Mouse (Mus musculus): ENCODE data around the gene Kif1a. TPM values are rescaled to one million over a fixed set of nuclear protein-coding genes. Genes with fewer than 3 reads are reported as not detected.
A peak's percentile ranks its signal among the peaks of the same experiment; 100 is the strongest.

The Kif1a gene
- polyA plus RNA-seq, 1 experiment: 29.3 TPM

DNA sequence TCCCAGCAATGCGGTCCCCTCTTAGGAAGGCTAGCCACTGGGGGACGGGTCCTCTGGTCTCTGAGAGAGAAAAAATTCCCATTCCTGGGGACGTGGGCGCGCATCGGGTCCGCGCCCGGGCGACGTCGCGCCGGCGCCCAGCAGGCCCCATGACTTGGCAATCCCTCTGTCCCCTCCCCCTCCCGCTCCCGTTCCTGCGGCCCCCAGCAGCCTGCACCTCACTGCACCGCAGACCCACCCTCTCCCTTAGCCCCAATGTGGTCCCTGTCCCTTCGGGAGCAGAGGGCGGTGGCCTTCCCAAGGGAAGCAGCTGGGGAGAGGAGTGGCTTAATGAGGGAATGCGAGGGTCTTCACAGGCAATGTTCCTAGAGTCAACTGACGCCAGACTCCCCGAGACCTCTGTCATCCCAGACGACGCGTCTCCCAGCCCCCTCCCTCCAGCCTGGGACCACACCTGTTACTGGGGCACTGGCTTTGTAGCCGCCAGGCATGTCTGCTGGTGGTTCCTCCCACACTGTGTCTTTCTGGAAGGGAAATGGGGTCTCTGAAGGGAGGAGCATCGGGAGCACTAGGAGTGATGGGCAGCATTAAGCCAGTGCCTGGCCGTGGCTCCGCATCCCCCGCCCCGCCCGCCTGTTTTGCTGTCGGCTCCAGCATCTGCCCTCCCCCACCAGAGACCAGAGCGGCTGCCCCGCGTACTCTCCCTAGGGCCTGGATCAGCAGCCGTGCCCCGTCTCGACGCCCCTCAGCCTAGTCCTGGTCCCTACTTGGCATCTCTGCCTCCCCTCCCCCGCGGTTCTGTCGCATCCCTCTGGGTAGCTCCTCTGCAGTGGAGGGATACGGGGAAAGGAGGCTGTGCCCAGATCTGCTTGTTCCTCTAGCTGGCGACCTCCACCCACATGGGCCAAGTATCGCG is 917 bp downstream of the Kif1a start:
- TF ChIP-seq CTCF (IDR thresholded peaks at IDR 0.05; ENCODE audit: borderline replicate concordance, insufficient read depth, low read length): no peak
- 0 out of 2 replicates have a peak, but pooled peaks have one; percentile 15 for TF ChIP-seq POLR2A (IDR thresholded peaks at IDR 0.05; ENCODE audit: low read depth, low read length)
- H3K4me1 ChIP-seq (ENCODE audit: control insufficient read depth, insufficient read depth, low read length): no peaks in the 10 kb centered on the region
- H3K27ac ChIP-seq (ENCODE audit: insufficient read depth, low read length): no peak overlapping the region
- H3K4me3 ChIP-seq (ENCODE audit: insufficient read depth, low read length): peak overlapping the region; percentile 54

DNA sequence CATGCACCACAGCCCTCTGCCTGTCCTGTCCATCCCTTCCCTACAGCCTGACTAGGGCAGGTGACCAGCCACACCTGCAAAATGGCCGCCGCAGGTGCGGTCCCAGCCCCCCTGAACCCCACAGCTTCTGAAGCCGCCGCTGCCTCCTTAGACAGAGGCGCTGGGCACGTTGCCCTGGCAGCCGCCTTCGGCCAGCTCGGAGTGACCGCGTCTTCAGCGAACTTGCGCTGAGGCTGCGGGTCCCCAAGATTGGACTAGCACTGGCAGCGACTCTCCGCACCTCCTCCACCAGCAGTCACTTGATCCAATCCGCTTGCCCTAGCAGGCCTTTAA is 1.5 kb downstream of the Kif1a start:
- TF ChIP-seq CTCF (IDR thresholded peaks at IDR 0.05; ENCODE audit: borderline replicate concordance, insufficient read depth, low read length) (no peak), POLR2A (IDR thresholded peaks at IDR 0.05; ENCODE audit: low read depth, low read length) (no peak)
- H3K4me1 ChIP-seq (ENCODE audit: control insufficient read depth, insufficient read depth, low read length): no peaks in the 10 kb centered on the region
- H3K27ac ChIP-seq (ENCODE audit: insufficient read depth, low read length): no peak overlapping the region
- H3K4me3 ChIP-seq (ENCODE audit: insufficient read depth, low read length): peak overlapping the region; percentile 54

DNA sequence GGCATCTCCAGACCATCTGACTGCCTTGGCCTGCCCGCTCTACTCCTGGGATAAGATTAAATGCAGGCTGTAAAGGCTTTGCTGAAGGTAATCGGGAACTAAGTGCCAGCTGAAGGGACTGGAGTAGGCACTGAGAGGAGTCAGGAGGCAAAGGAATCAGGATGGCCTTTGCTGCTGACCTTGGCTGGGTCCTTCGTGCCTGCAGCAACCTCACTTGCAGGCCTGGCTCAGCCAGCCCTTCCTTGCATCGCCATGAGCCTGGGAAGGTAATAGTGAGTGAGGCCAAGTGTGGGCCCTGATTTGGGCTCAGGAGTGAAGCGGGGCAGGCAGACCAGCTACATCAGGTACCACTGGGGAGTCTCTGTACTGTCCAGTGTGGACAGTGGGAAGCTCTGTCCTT is 2.8 kb downstream of the Kif1a start:
- TF ChIP-seq POLR2A (IDR thresholded peaks at IDR 0.05; ENCODE audit: low read depth, low read length) (no peak), CTCF (IDR thresholded peaks at IDR 0.05; ENCODE audit: borderline replicate concordance, insufficient read depth, low read length) (no peak)
- Histone ChIP-seq H3K4me1 (ENCODE audit: control insufficient read depth, insufficient read depth, low read length) (no peaks in the 10 kb centered on the region), H3K4me3 (ENCODE audit: insufficient read depth, low read length) (no peak overlapping the region), H3K27ac (ENCODE audit: insufficient read depth, low read length) (no peak overlapping the region)

DNA sequence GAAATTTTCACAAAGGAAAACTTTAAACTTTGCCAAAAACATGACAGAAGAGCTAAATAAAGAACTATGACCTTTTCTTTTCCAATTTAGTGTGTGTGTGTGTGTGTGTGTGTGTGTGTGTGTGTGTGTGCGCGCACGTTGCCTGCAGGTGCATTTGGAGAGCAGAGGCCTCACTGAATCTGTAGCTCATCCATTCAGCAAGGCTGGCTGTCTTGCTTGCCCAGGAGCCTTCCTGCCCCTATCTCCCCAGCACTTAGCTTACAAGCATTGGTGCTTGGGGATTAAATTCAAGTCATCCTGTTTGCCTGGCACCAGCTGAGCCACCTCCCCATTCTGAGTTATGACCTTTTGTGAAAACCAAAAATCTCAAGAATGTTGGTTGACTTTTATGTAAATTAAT is 9.2 kb downstream of the Kif1a start:
- no peaks in the 10 kb centered on the region for H3K4me1 ChIP-seq (ENCODE audit: control insufficient read depth, insufficient read depth, low read length)
- H3K27ac ChIP-seq (ENCODE audit: insufficient read depth, low read length): no peak overlapping the region
- TF ChIP-seq CTCF (IDR thresholded peaks at IDR 0.05; ENCODE audit: borderline replicate concordance, insufficient read depth, low read length): no peak
- H3K4me3 ChIP-seq (ENCODE audit: insufficient read depth, low read length): no peak overlapping the region

DNA sequence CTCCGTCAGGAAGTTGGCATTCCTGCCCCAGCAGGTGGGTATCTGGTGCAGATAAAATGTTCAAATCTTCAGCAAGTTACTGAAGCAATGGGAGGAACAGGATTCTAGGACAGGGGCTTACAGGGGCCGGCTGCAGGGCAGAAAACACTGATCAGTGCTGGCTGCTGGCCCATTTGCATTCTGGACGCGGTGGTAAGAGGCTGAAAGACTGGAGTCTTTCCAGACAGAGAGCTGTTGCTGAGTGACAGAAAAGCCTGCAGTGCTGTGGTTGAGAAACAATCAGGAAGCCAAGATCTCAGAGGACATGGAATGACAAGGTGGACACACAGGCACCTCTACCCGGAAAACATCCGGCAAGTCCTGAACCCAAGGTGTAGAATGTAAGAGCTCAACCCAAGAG is 16.6 kb downstream of the Kif1a start:
- Histone ChIP-seq H3K4me3 (ENCODE audit: insufficient read depth, low read length) (no peak overlapping the region), H3K4me1 (ENCODE audit: control insufficient read depth, insufficient read depth, low read length) (no peaks in the 10 kb centered on the region), H3K27ac (ENCODE audit: insufficient read depth, low read length) (no peak overlapping the region)
- TF ChIP-seq POLR2A (IDR thresholded peaks at IDR 0.05; ENCODE audit: low read depth, low read length) (no peak), CTCF (IDR thresholded peaks at IDR 0.05; ENCODE audit: borderline replicate concordance, insufficient read depth, low read length) (no peak)

DNA sequence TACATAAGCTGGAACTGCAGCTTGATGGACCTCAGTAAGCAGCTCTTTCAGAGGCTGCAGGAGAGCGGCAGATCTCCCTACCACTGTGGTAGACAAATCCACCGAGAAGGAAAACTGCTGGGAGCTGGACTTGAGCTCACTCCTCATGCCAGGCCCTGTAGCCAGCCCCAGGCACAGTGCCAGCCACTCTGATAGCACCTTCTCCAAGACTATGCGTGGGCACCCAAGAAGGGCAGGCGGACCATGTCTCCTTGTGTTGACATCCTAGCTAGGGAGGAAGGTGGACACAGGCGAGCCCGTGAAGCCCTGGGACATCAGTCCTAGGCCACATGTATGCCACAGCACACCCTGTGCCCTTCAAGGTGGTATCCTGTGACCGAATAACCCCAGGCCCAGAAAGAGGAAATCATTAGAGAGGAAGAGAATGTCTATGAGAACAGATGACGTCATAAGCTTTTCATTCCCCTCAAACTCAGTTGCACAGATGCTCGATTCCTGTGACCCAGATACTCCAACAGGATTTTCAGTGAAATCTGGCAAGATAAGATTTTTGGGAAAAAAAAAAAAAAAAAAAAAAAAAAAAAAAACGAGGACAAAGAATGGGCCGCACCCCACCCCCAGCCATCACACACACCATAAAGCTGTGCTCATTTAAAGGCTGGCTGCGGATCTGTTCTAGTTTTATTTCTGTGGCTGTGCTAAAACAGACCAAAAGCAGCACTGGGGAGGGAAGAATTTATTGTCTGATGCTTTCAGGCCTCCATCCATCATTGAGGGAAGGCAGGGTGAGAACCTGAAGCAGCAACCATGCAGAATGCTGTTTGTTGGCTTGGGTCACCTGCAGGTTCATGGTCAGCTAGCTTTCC is 18.1 kb downstream of the Kif1a start:
- no peak for TF ChIP-seq CTCF (IDR thresholded peaks at IDR 0.05; ENCODE audit: borderline replicate concordance, insufficient read depth, low read length)
- no peak for TF ChIP-seq POLR2A (IDR thresholded peaks at IDR 0.05; ENCODE audit: low read depth, low read length)
- H3K4me3 ChIP-seq (ENCODE audit: insufficient read depth, low read length): no peak overlapping the region
- no peaks in the 10 kb centered on the region for H3K4me1 ChIP-seq (ENCODE audit: control insufficient read depth, insufficient read depth, low read length)
- no peak overlapping the region for H3K27ac ChIP-seq (ENCODE audit: insufficient read depth, low read length)

DNA sequence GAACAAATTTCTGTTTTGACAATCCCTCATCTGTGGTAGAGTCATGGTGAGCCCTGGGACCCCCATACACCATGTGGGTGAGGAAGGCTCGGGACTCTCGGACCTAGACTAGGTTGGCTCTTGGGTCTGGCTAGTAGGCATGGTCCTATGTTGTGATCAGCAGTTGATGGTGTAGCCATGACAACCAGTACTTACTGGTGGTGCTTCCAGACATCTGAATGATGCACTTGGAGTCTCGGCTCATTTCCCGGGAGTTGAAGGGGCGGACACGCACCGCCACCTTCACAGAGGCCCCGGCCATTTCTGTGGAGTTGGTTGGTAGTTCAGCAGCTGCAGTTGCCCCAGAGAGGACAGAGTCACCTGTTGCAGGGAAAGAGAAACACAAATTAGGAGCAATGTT is 19.6 kb downstream of the Kif1a start:
- H3K4me1 ChIP-seq (ENCODE audit: control insufficient read depth, insufficient read depth, low read length): no peaks in the 10 kb centered on the region
- no peak for TF ChIP-seq CTCF (IDR thresholded peaks at IDR 0.05; ENCODE audit: borderline replicate concordance, insufficient read depth, low read length)
- no peak for TF ChIP-seq POLR2A (IDR thresholded peaks at IDR 0.05; ENCODE audit: low read depth, low read length)
- no peak overlapping the region for H3K4me3 ChIP-seq (ENCODE audit: insufficient read depth, low read length)
- no peak overlapping the region for H3K27ac ChIP-seq (ENCODE audit: insufficient read depth, low read length)

DNA sequence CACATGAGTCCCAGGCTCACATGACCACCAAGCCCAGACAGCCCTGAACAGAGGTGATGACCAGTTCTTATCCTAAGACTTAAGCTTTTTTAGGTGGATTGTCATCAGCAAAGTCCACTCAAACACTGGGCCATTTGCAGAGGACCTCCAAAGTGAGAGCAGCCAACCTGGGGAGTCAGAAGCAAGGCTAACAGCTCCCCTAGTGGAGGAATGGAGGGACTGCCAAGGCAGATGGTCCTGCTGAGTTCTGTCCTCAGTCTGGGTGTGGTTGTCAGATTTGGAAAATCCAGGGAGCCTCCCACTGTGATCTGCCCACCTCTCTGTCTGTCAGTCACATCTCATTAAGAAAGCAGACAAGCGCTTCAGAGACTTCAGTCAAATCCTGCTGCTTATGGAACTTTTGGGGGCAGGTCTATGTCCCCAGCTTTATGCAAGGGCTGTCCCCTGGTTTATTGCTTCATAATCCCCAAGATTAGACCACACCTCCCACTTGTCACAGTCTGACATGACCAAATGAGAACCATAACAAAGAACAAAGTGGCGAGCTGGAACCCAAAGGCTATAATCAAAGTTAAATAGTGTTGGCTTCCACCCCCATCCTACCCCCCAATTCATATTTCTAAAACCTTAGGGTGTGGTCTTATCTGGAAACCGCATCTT is 20.7 kb downstream of the Kif1a start:
- TF ChIP-seq POLR2A (IDR thresholded peaks at IDR 0.05; ENCODE audit: low read depth, low read length) (no peak), CTCF (IDR thresholded peaks at IDR 0.05; ENCODE audit: borderline replicate concordance, insufficient read depth, low read length) (peak; percentile 59; the same call in 1 of the 2 replicates)
- Histone ChIP-seq H3K4me1 (ENCODE audit: control insufficient read depth, insufficient read depth, low read length) (no peaks in the 10 kb centered on the region), H3K27ac (ENCODE audit: insufficient read depth, low read length) (no peak overlapping the region), H3K4me3 (ENCODE audit: insufficient read depth, low read length) (no peak overlapping the region)

DNA sequence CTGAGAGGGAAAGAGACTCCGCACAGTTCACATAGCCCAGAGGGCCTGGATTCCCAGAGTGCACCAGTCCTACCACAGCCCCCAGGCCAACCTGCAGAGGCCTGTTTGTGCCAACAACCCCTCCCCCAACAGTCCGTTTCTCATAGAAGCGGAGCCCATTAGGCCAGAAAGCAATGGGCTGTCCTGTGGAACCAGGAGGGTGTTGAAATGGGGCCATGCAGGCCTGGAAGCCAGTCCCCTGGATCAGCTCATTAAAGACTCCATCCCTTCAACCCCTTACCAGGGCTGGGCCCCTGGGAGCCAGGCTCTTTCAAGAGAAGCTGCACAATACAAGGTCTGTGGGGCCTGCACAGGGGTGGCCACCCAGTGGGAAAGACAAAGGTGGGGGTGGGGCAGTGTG is 22.1 kb downstream of the Kif1a start:
- no peak overlapping the region for H3K4me3 ChIP-seq (ENCODE audit: insufficient read depth, low read length)
- no peak overlapping the region for H3K27ac ChIP-seq (ENCODE audit: insufficient read depth, low read length)
- TF ChIP-seq CTCF (IDR thresholded peaks at IDR 0.05; ENCODE audit: borderline replicate concordance, insufficient read depth, low read length) (no peak), POLR2A (IDR thresholded peaks at IDR 0.05; ENCODE audit: low read depth, low read length) (no peak)
- H3K4me1 ChIP-seq (ENCODE audit: control insufficient read depth, insufficient read depth, low read length): no peaks in the 10 kb centered on the region

All from embryonic fibroblast, embryonic 13.5 days (primary cell).